Mouse (Mus musculus): ENCODE measurements around the gene Il6. TPM values are rescaled to one million over a fixed set of nuclear protein-coding genes. Genes with fewer than 3 reads are reported as not detected.

Gene Il6
- polyA plus RNA-seq (2012; rRNA removed; ENCODE audit: low replicate concordance): not detected in 2 replicates

DNA sequence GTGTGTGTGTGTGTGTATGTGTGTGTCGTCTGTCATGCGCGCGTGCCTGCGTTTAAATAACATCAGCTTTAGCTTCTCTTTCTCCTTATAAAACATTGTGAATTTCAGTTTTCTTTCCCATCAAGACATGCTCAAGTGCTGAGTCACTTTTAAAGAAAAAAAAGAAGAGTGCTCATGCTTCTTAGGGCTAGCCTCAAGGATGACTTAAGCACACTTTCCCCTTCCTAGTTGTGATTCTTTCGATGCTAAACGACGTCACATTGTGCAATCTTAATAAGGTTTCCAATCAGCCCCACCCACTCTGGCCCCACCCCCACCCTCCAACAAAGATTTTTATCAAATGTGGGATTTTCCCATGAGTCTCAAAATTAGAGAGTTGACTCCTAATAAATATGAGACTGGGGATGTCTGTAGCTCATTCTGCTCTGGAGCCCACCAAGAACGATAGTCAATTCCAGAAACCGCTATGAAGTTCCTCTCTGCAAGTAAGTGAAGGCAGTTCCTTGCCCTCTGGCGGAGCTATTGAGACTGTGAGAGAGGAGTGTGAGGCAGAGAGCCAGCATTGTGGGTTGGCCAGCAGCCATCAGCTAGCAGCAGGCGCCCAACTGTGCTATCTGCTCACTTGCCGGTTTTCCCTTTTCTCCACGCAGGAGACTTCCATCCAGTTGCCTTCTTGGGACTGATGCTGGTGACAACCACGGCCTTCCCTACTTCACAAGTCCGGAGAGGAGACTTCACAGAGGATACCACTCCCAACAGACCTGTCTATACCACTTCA, at the start of gene Il6:
Gene Il6, plus strand, starts transcription at position 389 of the 778 bp plus-strand sequence.

Other genes with a start within 250 kb of the Il6 start
- 17.6 and 41.6 TPM in 2 replicates for gene Tyms, start 60.5 kb downstream of the Il6 start, polyA plus RNA-seq (2012; rRNA removed; ENCODE audit: low replicate concordance)
- gene Garem2, start 92.0 kb downstream of the Il6 start, polyA plus RNA-seq (2012; rRNA removed; ENCODE audit: low replicate concordance): 0.05 and 0.07 TPM in 2 replicates
- not detected in 2 replicates for gene 3110082J24Rik, start 93.0 kb downstream of the Il6 start, polyA plus RNA-seq (2012; rRNA removed; ENCODE audit: low replicate concordance)
- 58.5 and 59.0 TPM in 2 replicates for gene Hadha, start 142.0 kb downstream of the Il6 start, polyA plus RNA-seq (2012; rRNA removed; ENCODE audit: low replicate concordance)
- gene Hadhb, start 142.1 kb downstream of the Il6 start, polyA plus RNA-seq (2012; rRNA removed; ENCODE audit: low replicate concordance): 31.3 and 46.6 TPM in 2 replicates
- not detected in 2 replicates for gene Adgrf3, start 192.6 kb downstream of the Il6 start, polyA plus RNA-seq (2012; rRNA removed; ENCODE audit: low replicate concordance)
- 35.4 and 57.1 TPM in 2 replicates for gene Selenoi, start 219.5 kb downstream of the Il6 start, polyA plus RNA-seq (2012; rRNA removed; ENCODE audit: low replicate concordance)

Data from duodenum, adult 2 months (tissue).